Mouse (Mus musculus): ENCODE data around the gene Nucb1.

DNA sequence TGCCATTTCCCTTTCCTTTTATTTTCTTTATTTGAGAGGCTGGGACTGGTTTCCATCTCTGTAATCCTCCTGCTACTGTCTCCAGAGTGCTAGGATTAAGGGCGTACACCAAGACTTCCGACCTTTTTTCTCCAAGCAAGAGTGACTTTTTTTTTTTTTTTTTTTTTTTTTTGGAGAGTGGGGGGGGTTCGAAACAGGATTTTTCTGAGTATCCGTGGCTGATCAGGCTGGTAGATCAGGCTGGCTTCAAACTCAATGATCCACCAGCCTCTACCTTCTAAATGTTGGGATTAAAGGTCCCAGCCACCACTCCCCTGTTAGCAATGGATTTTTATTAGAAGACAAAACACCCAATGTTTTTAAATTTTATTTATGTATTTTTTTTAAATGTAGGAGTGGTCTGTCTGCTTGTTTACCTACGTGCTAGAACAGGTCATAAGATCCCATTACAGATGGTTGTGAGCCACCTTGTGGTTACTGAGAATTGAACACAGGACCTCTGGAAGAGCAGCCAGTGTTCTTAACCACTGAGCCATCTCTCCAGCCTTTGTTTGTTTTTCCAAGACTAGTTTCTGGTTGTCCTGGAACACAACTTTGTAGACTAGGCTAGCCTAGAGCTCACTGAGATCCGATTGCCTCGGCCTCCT, 16.4 kb upstream of the Nucb1 start:
- TF ChIP-seq POLR2A (IDR thresholded peaks at IDR 0.05; ENCODE audit: borderline replicate concordance, extremely low read depth, insufficient read depth, insufficient read length, poor library complexity, severe bottlenecking) (no peak), CTCF (IDR thresholded peaks at IDR 0.05; ENCODE audit: borderline replicate concordance, extremely low read depth, insufficient read depth, insufficient read length) (no peak)

Measured in brain, embryonic 14.5 days (tissue).